Mouse (Mus musculus): ENCODE results near the gene Rho.

Gene Rho

GRCm38 (mm10) chr6:115955664-115956063 lies 24.1 kb downstream of the Rho start:
- in situ Hi-C loops (cut with MseI, MboI) = no loop called here

DNA sequence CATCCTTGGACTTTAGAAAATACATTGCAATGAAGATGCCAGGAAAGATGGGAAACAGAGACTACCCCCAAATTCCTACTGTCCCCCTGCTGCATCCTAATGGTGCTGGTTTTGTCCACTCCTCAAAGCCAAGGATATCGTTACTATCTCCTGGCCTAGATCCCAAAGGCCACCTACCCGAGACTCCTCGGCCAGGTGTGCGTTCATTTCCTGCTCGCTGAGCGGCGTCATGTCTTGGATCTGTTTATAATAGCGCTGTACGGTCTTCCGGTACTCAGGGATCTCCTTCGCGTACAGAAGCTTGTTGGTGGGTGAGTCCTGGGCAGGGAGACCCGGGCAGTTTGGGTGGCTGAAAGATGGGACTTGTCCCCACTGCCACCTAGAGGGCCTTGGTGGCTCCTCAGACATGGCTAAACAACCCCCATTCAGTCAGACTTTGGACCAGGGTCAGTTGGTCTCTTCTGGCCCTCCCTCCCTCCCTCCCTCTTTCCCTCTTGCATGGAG lies 24.9 kb downstream of the Rho start:
- in situ Hi-C loops (cut with MseI, MboI) = no loop called here

- in situ Hi-C loops (cut with MseI, MboI) = no loop called here
Measured at GRCm38 (mm10) chr6:115956922-115957601, 25.5 kb downstream of the Rho start.

DNA sequence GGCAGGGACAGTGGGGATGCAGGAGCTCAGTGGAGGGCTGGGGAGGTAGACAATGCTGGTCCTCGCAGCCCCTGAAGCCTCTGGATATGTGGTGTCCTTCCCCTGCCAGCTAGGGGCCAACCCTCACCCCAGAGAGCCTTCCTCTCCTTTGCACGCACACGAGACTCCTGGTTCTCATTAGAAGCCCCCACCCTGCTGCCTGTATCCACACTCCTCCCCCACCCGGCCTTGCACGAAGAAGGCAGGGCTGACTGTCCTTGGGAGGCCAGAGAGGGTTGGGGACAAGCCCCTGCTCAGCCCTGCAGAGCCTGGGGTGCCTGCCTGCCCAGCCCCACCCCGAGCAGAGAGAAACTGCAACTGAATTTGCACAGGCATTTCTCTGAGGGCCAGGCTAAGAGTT lies 26.1 kb downstream of the Rho start:
- in situ Hi-C loops (cut with MseI, MboI) = no loop called here

GRCm38 (mm10) chr6:115958445-115958844 lies 26.9 kb downstream of the Rho start:
- in situ Hi-C loops (cut with MseI, MboI) = no loop called here

DNA sequence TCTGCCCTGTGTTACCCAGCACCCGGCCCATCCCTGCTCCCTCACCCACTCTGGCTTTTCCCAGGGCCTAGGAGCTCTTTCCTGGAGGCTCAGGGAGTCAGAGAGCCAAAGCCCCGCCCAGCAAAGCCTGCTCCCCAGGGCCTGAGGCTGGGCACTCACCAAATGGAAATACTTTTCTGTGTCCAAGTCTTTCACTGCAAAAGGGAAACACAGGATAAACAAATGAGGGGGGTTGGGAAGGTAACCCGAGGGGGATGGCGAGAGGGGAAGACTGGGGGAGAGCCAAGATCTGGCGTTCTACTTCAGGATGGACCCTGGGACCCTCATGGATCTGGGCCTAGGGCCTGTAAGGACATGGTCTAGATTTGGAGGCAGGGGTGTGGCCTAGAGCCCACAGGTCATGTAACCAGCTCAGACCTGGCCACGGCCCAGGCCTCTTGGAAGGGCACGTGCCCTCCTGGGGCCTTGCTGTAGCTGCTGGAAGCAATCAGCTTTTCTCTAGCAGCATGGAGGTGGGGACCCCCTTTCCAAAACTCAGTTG lies 27.7 kb downstream of the Rho start:
- in situ Hi-C loops (cut with MseI, MboI) = no loop called here

- in situ Hi-C loops (cut with MseI, MboI) = no loop called here
Measured at GRCm38 (mm10) chr6:115960322-115960721, 28.8 kb downstream of the Rho start.

GRCm38 (mm10) chr6:115961743-115962142 lies 30.2 kb downstream of the Rho start:
- in situ Hi-C loops (cut with MseI, MboI) = no loop called here

DNA sequence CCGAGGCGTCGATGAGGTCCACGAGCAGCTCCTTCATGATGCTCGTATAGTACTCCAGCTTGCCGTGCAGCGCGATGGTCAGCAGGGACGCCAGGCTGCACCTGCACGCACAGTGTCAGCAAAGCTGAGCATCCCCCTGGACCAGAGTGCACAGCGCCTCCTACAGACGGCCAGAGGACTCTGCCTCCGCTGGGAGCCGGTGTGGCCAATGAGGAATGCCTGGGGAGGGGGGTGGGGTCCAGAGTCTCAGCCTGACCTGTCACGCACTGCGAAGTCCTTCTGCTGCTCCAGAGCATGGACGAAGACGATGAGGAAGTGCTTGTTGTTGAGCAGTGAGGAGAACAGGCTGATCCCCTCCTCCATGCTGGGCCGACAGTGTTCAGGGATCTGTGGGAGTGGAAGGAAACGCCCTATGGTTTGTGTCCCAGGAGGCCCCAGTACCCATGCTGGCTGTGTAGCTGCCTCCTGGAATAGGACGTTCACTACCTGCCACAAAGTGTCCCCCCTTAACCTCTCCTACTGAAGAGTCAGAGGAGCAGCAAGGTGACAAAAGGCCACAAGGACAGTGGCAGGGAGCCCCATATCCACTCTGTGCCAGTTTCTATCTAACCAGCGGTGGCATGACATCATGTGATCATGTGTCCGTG lies 31.0 kb downstream of the Rho start:
- in situ Hi-C loops (cut with MseI, MboI) = no loop called here

- in situ Hi-C loops (cut with MseI, MboI) = no loop called here
Measured at GRCm38 (mm10) chr6:115963656-115964055, 32.1 kb downstream of the Rho start.

- in situ Hi-C loops (cut with MseI, MboI) = no loop called here
Measured at GRCm38 (mm10) chr6:115966227-115966966, 34.8 kb downstream of the Rho start.

DNA sequence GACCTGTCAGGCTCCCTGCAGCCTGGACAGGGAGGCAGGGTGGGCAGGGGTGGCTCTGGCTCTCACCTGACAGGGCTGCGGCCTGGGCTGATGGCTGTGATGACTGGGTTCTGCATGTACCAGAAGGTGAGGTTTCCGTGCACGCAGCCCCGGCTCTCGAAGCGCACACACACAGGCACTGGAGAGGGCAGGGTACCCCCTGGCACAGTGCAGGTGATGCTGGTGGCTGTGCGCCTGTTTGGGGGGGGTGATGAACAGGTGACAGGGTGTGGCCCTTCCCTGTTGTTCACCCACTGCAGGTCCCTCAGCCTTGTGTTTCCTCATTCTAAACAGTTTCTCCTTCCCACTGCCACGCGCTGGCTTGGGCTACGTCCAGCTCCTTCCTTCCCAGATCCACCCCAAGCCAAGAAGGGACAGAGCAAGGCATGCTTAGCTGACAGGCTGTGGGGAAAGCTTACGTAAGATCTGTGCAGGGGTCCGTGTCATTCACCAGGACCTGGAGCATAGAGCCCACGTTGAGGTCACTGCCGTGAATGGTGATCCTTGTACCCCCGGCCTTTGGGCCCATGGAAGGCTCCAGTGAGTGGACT lies 35.8 kb downstream of the Rho start:
- in situ Hi-C loops (cut with MseI, MboI) = no loop called here

DNA sequence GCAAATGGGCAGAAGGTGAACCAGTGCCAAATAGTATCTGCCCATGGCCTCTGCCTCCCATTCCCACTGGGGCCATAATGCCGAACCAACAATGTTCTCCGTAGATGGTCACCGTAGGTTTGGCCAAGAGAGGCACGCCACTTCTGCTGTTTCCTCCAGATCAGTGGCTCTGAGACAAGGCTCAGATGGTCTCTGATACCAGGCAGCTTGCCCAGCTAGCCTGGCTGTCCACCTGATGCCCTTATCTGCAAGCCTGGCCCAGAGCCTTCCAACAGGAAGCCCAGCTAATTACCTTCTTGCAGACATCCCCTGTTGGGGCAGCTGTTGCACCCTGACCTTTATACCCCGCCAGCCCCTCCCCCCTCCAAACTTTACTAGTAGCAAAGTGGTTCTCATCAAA lies 36.5 kb downstream of the Rho start:
- in situ Hi-C loops (cut with MseI, MboI) = no loop called here

DNA sequence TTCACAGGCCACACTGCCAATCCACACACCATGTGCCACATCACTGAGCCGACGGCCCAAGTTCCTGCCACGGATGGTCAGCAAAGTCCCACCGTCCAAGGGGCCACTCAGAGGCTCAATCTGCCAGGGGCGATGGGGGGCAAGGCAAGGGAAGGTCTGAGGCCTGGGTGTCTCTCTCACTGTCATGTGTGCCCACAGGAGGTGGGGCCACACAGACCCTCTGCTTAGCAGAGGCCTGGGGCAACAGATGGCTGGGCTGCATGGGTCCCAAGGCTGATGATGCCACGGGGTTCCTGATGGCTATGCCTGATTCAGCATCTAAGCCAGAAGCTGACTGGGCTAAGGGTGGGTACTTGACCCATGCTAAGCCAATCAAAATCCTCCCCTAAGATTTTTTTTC lies 37.2 kb downstream of the Rho start:
- in situ Hi-C loops (cut with MseI, MboI) = no loop called here

- in situ Hi-C loops (cut with MseI, MboI) = no loop called here
Measured at GRCm38 (mm10) chr6:115969103-115969502, 37.6 kb downstream of the Rho start.

DNA sequence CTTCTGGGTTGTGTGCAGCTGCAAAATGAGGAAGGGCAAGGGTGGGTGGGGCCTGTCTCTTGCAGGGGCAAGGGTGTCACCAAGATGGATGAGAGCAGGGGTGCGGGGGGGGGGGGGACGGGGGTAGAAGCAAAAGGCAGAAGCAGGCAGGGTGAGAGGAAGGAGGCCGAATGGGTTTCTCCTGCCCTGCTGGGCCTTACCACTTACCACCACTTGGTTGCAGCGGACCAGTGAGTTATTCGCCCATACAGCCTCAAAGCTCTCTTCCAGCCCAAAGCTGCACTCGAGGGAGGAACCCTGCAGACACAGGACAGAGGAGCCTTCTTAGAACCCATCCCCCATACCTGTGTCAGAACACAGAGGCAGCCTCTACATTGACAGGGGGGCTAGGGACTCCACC lies 38.4 kb downstream of the Rho start:
- in situ Hi-C loops (cut with MseI, MboI) = no loop called here

- in situ Hi-C loops (cut with MseI, MboI) = no loop called here
Measured at GRCm38 (mm10) chr6:115971273-115972060, 39.9 kb downstream of the Rho start.

GRCm38 (mm10) chr6:115972083-115972764 lies 40.7 kb downstream of the Rho start:
- in situ Hi-C loops (cut with MseI, MboI) = no loop called here

GRCm38 (mm10) chr6:115973139-115973875 lies 41.8 kb downstream of the Rho start:
- in situ Hi-C loops (cut with MseI, MboI) = no loop called here

Measured in mouse trophoblast stem cell (cell line).